Mouse (Mus musculus) bone marrow macrophage, adult 2 months (primary cell): ENCODE results near the gene Hist1h2bj. TPM values are rescaled to one million over a fixed set of nuclear protein-coding genes. Genes with fewer than 3 reads are reported as not detected.
"Not testable (repeated sequence)": the region's sequence is repeated elsewhere in the genome, so short reads cannot be mapped to it uniquely, and the experiment has no call there.

Experiments used
- H3K27ac ChIP-seq: 2 replicates; pipeline ENCODE4 v1.5.1; 2012; ENCODE audit warnings: low read depth, low read length; ENCODE audit not compliant: insufficient read depth
- H3K4me1 ChIP-seq: 2 replicates; pipeline ENCODE4 v1.6.1; 2012; ENCODE audit warnings: low read length; ENCODE audit not compliant: control insufficient read depth, insufficient read depth
- H3K4me3 ChIP-seq: 2 replicates; pipeline ENCODE4 v1.5.1; 2012; ENCODE audit warnings: mild to moderate bottlenecking, low read length, moderate library complexity; ENCODE audit not compliant: insufficient read depth
- CTCF ChIP-seq: IDR thresholded peaks from 2 replicates; pipeline ENCODE4 v1.5.1; 2012; ENCODE audit warnings: low read depth, mild to moderate bottlenecking, low read length, moderate library complexity
- POLR2A ChIP-seq: IDR thresholded peaks from 2 replicates; pipeline ENCODE4 v1.6.1; 2012; ENCODE audit warnings: mild to moderate bottlenecking, low read depth, low read length, borderline replicate concordance
- polyA plus RNA-seq: library from polyadenylated mRNA; stranded (reverse); fragments of >200 nt; gene quantifications from 2 replicates; pipeline ENCODE4 v1.2.4, GENCODE M21; 2012; ENCODE audit not compliant: missing spikeins, insufficient read depth, insufficient read length

Hist1h2bj gene
- polyA plus RNA-seq, 1 experiment: 1.4 TPM

DNA sequence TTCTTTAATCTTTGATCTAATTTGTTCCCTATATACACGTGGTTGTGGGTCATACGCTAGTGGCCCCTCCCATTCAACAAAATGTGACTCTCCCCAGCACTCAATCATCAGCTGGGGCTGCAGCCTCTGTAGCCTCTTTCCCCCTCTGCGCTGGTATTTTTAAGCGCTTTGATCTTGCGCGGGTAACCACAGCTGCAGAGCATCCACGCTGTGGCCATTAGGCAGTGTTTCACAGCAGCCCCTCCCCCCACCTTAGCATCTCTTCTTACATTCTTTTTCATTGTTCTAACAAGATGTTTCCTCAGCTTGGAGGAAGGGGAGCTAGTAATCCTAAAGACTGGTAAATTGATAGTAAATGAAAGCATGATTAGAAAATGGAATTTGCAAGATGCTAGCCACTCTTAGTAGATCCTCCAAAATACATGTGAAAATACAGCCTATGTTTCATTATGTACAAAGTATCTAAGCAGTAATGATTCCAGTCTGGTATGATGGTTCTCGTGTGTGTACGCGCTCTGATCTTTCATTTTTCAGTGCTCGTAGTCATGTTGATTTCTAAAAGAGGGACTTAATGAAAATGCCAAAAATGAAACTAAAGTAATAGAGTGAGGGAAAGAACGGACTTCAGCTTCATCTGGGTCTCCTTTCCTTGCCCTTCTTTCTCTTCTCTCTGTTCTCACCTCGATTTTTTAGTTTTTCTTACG lies 6.9 kb downstream of the Hist1h2bj start:
- TF ChIP-seq CTCF (no peak), POLR2A (0 out of 2 replicates have a peak, but pooled peaks have one; percentile 40)
- H3K4me1 ChIP-seq: peaks cover 4% of the 10 kb centered on the region
- H3K27ac ChIP-seq: peak overlapping the region; percentile 76
- H3K4me3 ChIP-seq: peak overlapping the region; percentile 78

DNA sequence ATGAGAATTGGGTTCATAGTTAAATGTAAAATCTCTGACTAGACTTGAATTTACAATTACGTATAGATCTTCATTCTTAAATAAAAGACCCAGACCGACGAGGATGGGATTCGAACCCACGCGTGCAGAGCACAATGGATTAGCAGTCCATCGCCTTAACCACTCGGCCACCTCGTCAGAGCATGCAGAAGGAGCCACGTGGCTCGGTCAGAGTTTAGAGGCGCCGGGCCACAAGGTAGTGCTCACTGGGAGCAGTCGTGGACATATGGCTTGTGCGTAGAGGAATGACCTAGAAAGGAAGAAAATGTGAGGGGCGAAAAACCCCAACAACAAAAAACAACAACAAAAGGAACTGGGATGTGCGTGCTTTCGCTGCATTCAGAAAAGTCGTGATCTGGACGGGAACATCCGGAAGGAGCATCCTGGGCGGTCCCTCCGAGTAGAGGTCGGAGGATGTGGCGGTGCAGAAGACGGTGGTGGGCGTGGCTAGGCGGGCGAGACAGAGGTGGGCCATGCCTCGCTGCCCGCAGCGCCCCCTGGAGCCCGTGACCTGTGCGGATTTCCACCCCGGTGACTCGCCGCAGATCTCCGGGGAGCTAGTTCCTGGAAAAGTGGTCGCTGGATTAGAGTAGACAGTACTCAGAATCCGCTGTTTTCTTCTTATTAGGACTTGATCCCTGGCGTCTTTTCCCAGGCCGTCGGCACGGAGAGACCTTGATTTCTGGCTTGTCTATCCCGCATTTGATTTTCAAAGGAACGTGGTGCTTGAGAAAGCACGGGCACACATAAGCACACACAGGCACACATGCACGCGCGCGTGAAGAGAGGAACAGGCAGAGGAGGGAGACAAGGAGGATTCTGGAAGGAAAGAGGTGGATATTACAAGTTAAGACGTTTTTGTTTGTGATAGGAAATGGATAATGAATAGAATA lies 7.8 kb downstream of the Hist1h2bj start:
- peaks cover 4% of the 10 kb centered on the region for H3K4me1 ChIP-seq
- H3K4me3 ChIP-seq: peak overlapping the region; percentile 78
- H3K27ac ChIP-seq: peak overlapping the region; percentile 85
- TF ChIP-seq POLR2A: no peak
- TF ChIP-seq CTCF: peak; percentile 40; the same call in 1 of the 2 replicates

DNA sequence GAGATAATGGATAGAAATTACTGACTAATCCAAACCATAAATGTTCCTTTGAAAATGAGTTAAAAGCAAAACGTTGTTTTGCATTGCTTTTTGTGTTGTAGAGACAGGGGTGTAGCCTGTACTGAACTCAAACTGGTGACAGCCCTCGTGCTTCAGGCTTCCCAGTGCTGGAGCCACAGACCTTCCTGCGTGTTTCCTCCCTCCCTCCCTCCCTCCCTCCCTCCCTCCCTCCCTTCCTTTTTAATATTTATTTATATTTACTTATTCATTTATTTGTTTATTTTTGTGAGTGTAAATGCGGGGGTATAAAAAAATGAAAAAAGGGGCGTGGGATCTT lies 8.5 kb downstream of the Hist1h2bj start:
- Histone ChIP-seq H3K4me3 (peak overlapping the region; percentile 78), H3K4me1 (peaks cover 3% of the 10 kb centered on the region), H3K27ac (peak overlapping the region; percentile 85)
- TF ChIP-seq POLR2A (no peak), CTCF (no peak)

DNA sequence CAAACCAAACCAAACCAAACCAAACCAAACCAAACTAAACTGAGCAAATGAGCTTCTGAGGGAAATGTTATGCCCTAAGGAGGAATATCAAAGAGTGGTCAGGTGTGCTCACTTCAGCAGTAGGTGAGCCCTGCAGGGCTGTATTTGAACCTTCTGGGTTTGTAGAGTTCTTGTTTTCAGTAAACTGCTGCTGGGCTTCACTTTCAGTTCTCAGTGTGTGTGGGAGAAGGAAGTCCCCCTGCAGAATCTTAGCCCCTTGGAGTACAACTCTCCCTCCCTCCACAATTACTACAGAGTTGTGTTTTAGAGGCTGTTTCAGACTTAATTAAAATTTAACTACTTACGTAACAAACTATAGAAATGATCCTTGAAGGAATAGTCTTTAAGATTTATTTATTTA lies 10.7 kb downstream of the Hist1h2bj start:
- H3K27ac ChIP-seq: no peak overlapping the region
- H3K4me1 ChIP-seq: peaks cover 2% of the 10 kb centered on the region; the same call in 1 of the 2 replicates
- H3K4me3 ChIP-seq: no peak overlapping the region
- TF ChIP-seq POLR2A (no peak), CTCF (no peak)

DNA sequence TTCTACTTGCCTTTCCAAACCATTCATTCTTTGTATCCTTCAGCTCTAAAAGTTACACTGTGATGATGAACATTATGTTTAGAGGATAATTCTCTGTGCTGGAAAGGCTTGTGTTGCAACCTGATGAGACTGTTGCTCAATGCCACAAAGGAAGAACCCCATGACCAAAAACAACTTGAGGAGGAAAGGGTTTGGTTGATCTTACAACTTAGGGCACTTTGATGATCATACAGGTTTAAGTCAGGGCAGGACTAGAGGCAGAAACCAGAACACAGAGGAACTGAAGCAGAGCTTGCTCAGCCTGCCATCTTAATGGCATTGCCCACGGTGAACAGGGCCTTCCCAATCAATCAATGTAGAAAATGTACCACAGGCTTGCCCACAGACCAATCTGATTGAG lies 18.4 kb downstream of the Hist1h2bj start:
- H3K27ac ChIP-seq: no peak overlapping the region
- H3K4me3 ChIP-seq: no peak overlapping the region
- peaks cover 9% of the 10 kb centered on the region; the same call in 1 of the 2 replicates for H3K4me1 ChIP-seq
- TF ChIP-seq CTCF (no peak), POLR2A (no peak)

DNA sequence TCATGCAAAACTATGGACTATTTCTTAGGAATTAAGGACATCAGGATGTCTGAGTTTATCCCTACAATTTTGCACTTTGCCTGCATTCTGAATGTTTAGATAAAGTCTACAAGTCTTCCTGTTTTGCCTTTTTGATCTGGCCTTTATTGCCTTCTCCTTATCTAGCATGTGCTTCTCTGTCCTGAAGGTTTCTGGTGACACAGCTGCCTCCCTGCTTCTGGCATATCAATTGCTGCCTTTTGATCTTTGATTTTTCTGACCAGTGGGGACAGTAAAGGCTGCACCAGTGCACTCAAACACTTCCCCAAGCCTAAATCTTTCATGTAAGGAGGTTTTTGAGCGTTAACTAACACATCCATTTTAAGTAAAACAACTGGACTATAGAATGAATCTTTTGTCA lies 20.5 kb downstream of the Hist1h2bj start:
- no peak for TF ChIP-seq CTCF
- no peak for TF ChIP-seq POLR2A
- peaks cover 9% of the 10 kb centered on the region; the same call in 1 of the 2 replicates for H3K4me1 ChIP-seq
- no peak overlapping the region for H3K4me3 ChIP-seq
- no peak overlapping the region for H3K27ac ChIP-seq

DNA sequence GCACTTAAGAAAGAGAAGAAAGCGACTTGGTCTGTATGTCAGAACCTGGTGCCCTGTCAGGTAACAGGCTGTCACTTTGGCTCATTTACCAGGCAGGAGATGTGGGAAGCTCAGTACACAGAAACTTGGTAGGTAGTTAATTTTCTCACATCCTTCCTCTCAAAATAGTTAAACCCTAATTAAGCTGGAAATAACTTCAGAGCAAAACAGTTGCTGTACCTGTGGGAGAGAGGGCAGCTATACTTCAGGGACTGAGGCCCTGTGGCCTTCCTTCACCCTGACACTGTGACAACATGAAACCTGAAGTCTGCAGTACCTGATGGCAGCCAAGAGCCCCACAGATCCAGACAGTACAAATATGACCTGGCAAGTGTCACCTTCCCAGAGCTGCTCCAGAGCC lies 41.1 kb downstream of the Hist1h2bj start, which contains the start of gene Vmn1r188:
Gene Vmn1r188 (plus strand): TSS at position 301 of the 400 bp plus-strand sequence.
- not testable (repeated sequence) for H3K4me3 ChIP-seq, H3K27ac ChIP-seq, H3K4me1 ChIP-seq

Other genes starting within 250 kb of the Hist1h2bj start
- 3.2 and 6.5 TPM in 2 replicates for gene Hist1h2bq, start 233.0 kb upstream of the Hist1h2bj start, polyA plus RNA-seq
- not detected in 2 replicates for gene Hist1h2ao, start 232.7 kb upstream of the Hist1h2bj start, polyA plus RNA-seq
- 5.2 and 6.8 TPM in 2 replicates for gene Hist1h4m, start 231.5 kb upstream of the Hist1h2bj start, polyA plus RNA-seq
- gene Hist1h4n, start 211.0 kb upstream of the Hist1h2bj start, polyA plus RNA-seq: not detected in 2 replicates
- gene Hist1h2ap, start 209.7 kb upstream of the Hist1h2bj start, polyA plus RNA-seq: 14.7 and 15.1 TPM in 2 replicates
- 4.5 and 8.6 TPM in 2 replicates for gene Hist1h2br, start 209.5 kb upstream of the Hist1h2bj start, polyA plus RNA-seq
- 0.25 and 0.76 TPM in 2 replicates for gene Zfp184, start 98.1 kb upstream of the Hist1h2bj start, polyA plus RNA-seq
- gene Pom121l2, start 62.0 kb upstream of the Hist1h2bj start, polyA plus RNA-seq: not detected in 2 replicates
- 3.0 and 3.4 TPM in 2 replicates for gene Prss16, start 33.5 kb upstream of the Hist1h2bj start, polyA plus RNA-seq
- gene Hist1h2ah, start 7.6 kb upstream of the Hist1h2bj start, polyA plus RNA-seq: not detected in 2 replicates
- gene Hist1h2bk, start 7.3 kb upstream of the Hist1h2bj start, polyA plus RNA-seq: 2.9 and 5.5 TPM in 2 replicates
- 7.5 and 8.2 TPM in 2 replicates for gene Hist1h4i, start 1.9 kb upstream of the Hist1h2bj start, polyA plus RNA-seq
- gene Hist1h2ag, start 270 bp upstream of the Hist1h2bj start, polyA plus RNA-seq: 5.0 and 7.4 TPM in 2 replicates
- not detected in 2 replicates for gene Vmn1r188, start 41.2 kb downstream of the Hist1h2bj start, polyA plus RNA-seq
- gene Vmn1r189, start 62.6 kb downstream of the Hist1h2bj start, polyA plus RNA-seq: not detected in 2 replicates
- gene Vmn1r191, start 140.8 kb downstream of the Hist1h2bj start, polyA plus RNA-seq: not detected in 2 replicates
- not detected in 2 replicates for gene Vmn1r192, start 147.9 kb downstream of the Hist1h2bj start, polyA plus RNA-seq
- gene Vmn1r193, start 179.9 kb downstream of the Hist1h2bj start, polyA plus RNA-seq: not detected in 2 replicates
- not detected in 2 replicates for gene Vmn1r194, start 201.0 kb downstream of the Hist1h2bj start, polyA plus RNA-seq
- gene Vmn1r195, start 227.3 kb downstream of the Hist1h2bj start, polyA plus RNA-seq: not detected in 2 replicates
- not detected in 2 replicates for gene Vmn1r196, start 246.7 kb downstream of the Hist1h2bj start, polyA plus RNA-seq